Mouse (Mus musculus): ENCODE data around the gene Zg16. TPM values are rescaled to one million over a fixed set of nuclear protein-coding genes. Genes with fewer than 3 reads are reported as not detected.

Zg16 gene
- polyA plus RNA-seq, 1 experiment, result 1.2 TPM

DNA sequence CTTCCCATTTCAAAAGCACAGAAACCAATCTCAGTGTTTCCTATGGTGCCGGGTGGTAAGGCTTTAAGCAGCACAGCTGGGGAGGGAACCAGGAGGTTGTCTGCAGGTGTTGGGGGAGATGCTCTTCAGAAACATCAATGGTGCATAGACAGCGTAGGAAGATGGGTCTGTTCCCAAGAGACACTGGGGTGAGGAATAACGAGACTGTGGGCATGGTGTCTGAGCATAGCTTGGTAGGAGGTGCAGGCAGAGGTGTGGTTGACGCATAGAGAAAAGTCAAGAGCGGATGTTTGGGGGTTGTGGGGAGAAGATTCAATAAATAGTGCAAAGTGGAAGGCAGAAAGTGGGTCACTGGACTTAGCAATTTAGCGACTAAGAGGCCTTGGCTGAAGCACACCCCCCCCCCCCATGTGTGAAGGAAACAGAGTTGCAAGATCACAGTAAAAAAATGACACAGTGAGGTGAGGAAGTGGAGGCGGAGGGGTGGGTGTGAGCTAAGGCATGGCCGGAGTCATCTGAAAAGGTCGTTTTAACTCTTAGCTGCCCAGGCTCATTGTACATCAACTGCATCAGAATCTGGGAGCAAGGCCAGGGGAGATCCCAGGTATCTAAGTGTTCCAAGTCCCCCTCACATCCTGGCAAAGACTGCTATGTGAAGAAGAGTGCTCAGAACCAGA is 25.9 kb upstream of the Zg16 start:
- peak overlapping the region; percentile 39 for H3K27ac ChIP-seq (ENCODE audit: control insufficient read depth, insufficient read depth, low read length)
- H3K36me3 ChIP-seq (ENCODE audit: control insufficient read depth, insufficient read depth, low read length), result no peaks in the 10 kb centered on the region
- H3K4me1 ChIP-seq (replicated peaks; ENCODE audit: control insufficient read depth, insufficient read depth, low read length), result peaks cover 30% of the 10 kb centered on the region
- H3K27me3 ChIP-seq (ENCODE audit: control insufficient read depth, insufficient read depth, low read length), result no peaks in the 10 kb centered on the region
- WGBS, result 6% methylated on average over 9 of the region's 9 CpGs
- DNase-seq, result peak; percentile 40
- TF ChIP-seq POLR2A (IDR thresholded peaks at IDR 0.05; ENCODE audit: control insufficient read depth, extremely low read depth, insufficient read depth, low read length, poor library complexity), result no peak
- TF ChIP-seq CTCF (IDR thresholded peaks at IDR 0.05; ENCODE audit: borderline replicate concordance, control insufficient read depth, extremely low read depth, insufficient read depth, low read length, poor library complexity), result no peak
- H3K4me3 ChIP-seq (ENCODE audit: control insufficient read depth, insufficient read depth, low read length), result no peak overlapping the region

DNA sequence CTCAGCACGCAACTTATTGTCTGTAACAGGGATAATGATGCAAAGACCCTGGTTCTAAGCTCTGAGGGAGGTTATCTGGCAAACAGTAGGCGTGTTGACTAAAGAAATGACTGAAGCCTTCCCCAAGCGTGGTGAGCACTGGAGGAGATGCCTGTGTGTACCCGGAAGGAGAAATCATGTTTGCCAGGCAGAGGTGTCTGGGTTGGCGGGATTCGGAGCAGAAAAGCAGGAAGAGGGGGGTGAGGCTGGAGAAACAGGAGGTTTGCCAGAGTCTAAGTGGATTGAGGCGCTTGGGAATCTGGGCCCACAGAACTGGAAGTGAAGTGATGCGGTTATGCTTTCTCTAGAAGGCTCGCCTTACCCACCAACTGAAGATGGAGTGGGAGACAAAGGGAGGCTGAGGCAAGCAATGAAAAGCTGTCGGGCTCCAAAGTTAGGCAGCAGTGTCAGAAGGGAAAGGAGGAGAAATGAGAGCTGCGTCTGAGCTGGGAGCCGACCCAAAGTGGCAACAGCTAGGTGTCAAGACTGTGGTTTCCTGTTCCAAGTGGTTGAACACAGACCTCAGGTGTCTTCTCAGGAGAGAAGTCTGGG is 25.2 kb upstream of the Zg16 start:
- WGBS, result 60% methylated on average over 12 of the region's 12 CpGs

DNA sequence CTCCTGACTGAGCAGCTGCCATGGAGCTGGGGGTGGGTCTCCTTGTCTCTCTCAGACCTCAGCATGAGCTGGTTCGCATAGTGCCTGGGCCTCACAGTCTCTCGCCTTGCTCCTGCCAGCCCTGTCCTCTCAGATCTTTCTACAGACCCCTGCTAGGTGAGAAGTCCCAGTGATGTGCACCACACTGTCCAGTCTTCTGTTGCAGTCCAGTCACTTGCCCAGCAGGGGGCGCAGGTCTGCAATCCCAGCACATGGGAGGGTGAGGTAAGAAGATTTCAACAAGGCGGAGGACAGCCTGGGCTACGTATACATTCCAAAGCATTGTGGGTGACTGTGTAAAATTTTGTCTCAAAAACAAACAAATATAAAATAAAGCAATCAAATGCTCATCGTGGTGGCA is 24.3 kb upstream of the Zg16 start:
- Histone ChIP-seq H3K36me3 (ENCODE audit: control insufficient read depth, insufficient read depth, low read length) (no peaks in the 10 kb centered on the region), H3K27me3 (ENCODE audit: control insufficient read depth, insufficient read depth, low read length) (no peaks in the 10 kb centered on the region), H3K4me3 (ENCODE audit: control insufficient read depth, insufficient read depth, low read length) (no peak overlapping the region), H3K4me1 (replicated peaks; ENCODE audit: control insufficient read depth, insufficient read depth, low read length) (peaks cover 30% of the 10 kb centered on the region), H3K27ac (ENCODE audit: control insufficient read depth, insufficient read depth, low read length) (no peak overlapping the region)
- 56% methylated on average over 6 of the region's 6 CpGs for WGBS
- peak; percentile 91 for TF ChIP-seq CTCF (IDR thresholded peaks at IDR 0.05; ENCODE audit: borderline replicate concordance, control insufficient read depth, extremely low read depth, insufficient read depth, low read length, poor library complexity)
- TF ChIP-seq POLR2A (IDR thresholded peaks at IDR 0.05; ENCODE audit: control insufficient read depth, extremely low read depth, insufficient read depth, low read length, poor library complexity), result no peak
- peak; percentile 82 for DNase-seq

More for the DNA sequence above, 25.2 kb upstream of the Zg16 start:
- H3K4me1 ChIP-seq (replicated peaks; ENCODE audit: control insufficient read depth, insufficient read depth, low read length), result peaks cover 30% of the 10 kb centered on the region
- no peak overlapping the region for H3K4me3 ChIP-seq (ENCODE audit: control insufficient read depth, insufficient read depth, low read length)
- TF ChIP-seq CTCF (IDR thresholded peaks at IDR 0.05; ENCODE audit: borderline replicate concordance, control insufficient read depth, extremely low read depth, insufficient read depth, low read length, poor library complexity) (no peak), POLR2A (IDR thresholded peaks at IDR 0.05; ENCODE audit: control insufficient read depth, extremely low read depth, insufficient read depth, low read length, poor library complexity) (no peak)
- H3K36me3 ChIP-seq (ENCODE audit: control insufficient read depth, insufficient read depth, low read length), result no peaks in the 10 kb centered on the region
- no peaks in the 10 kb centered on the region for H3K27me3 ChIP-seq (ENCODE audit: control insufficient read depth, insufficient read depth, low read length)
- DNase-seq, result no peak
- H3K27ac ChIP-seq (ENCODE audit: control insufficient read depth, insufficient read depth, low read length), result peak overlapping the region; percentile 39

DNA sequence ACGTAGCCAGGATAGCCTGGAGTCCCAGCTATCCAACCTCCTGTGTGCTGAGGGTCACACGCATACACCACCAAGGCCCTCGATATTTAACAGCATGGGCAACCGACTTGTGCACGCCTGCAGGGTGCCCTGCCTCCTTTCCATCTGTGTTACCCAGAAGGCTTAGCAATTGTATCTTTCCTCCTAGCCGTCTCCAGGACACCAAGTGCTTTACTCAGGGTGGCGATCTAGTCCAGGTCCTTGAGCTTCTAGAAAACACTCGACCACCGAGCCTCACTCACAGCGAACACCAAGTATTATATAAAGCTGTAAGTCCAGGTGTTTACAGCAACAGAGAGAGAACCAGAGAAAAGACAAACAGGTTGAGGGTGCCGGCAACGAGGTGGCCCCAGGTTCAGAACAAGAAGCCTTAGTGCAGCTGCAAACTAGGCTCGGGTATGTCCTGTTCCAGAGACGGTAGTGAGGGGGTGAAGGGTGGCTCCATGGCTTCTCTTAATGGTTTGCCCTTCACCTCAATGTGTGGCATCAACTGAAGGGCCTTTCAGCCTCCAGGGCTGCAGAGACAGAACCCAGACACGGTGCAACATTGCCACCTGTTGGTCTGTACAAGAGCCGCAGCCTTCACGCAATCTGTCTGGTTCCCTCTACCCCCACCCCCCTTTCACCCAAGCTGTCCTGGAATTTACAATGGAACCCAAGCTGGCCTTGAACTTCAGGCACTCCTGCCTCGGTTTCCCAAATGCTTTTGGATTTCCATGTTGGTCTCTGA is 23.3 kb upstream of the Zg16 start:
- DNase-seq, result peak; percentile 81

DNA sequence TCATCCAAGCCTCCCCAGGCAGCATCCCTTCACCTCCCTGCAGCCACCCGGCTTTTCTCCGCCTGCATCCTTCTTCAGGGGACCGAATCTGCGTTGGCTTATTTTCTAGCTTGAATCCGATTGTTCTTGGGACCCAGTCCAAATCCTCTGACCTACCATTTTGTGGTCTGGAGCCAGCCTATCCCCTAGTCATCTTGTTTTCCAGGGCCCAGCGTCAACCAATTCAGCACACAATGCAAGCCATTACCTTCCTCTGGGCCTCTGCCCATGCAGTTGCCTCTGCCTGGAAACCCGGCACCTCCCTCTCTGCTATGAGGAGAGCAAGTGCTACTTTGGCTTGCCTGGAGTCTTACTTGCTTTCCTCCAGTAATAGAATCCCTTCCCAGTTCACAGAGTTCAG is 18.4 kb upstream of the Zg16 start:
- H3K27ac ChIP-seq (ENCODE audit: control insufficient read depth, insufficient read depth, low read length), result no peak overlapping the region
- H3K4me1 ChIP-seq (replicated peaks; ENCODE audit: control insufficient read depth, insufficient read depth, low read length), result peaks cover 31% of the 10 kb centered on the region
- TF ChIP-seq CTCF (IDR thresholded peaks at IDR 0.05; ENCODE audit: borderline replicate concordance, control insufficient read depth, extremely low read depth, insufficient read depth, low read length, poor library complexity), result no peak
- no peak for TF ChIP-seq POLR2A (IDR thresholded peaks at IDR 0.05; ENCODE audit: control insufficient read depth, extremely low read depth, insufficient read depth, low read length, poor library complexity)
- H3K4me3 ChIP-seq (ENCODE audit: control insufficient read depth, insufficient read depth, low read length), result no peak overlapping the region
- 91% methylated on average over 7 of the region's 7 CpGs for WGBS
- DNase-seq, result no peak
- H3K27me3 ChIP-seq (ENCODE audit: control insufficient read depth, insufficient read depth, low read length), result no peaks in the 10 kb centered on the region
- H3K36me3 ChIP-seq (ENCODE audit: control insufficient read depth, insufficient read depth, low read length), result no peaks in the 10 kb centered on the region

More for the DNA sequence above, 23.3 kb upstream of the Zg16 start:
- Histone ChIP-seq H3K36me3 (ENCODE audit: control insufficient read depth, insufficient read depth, low read length) (no peaks in the 10 kb centered on the region), H3K27ac (ENCODE audit: control insufficient read depth, insufficient read depth, low read length) (no peak overlapping the region), H3K4me1 (replicated peaks; ENCODE audit: control insufficient read depth, insufficient read depth, low read length) (peaks cover 30% of the 10 kb centered on the region), H3K27me3 (ENCODE audit: control insufficient read depth, insufficient read depth, low read length) (no peaks in the 10 kb centered on the region), H3K4me3 (ENCODE audit: control insufficient read depth, insufficient read depth, low read length) (no peak overlapping the region)
- TF ChIP-seq POLR2A (IDR thresholded peaks at IDR 0.05; ENCODE audit: control insufficient read depth, extremely low read depth, insufficient read depth, low read length, poor library complexity) (no peak), CTCF (IDR thresholded peaks at IDR 0.05; ENCODE audit: borderline replicate concordance, control insufficient read depth, extremely low read depth, insufficient read depth, low read length, poor library complexity) (peak; percentile 90)
- WGBS, result 58% methylated on average over 18 of the region's 18 CpGs

DNA sequence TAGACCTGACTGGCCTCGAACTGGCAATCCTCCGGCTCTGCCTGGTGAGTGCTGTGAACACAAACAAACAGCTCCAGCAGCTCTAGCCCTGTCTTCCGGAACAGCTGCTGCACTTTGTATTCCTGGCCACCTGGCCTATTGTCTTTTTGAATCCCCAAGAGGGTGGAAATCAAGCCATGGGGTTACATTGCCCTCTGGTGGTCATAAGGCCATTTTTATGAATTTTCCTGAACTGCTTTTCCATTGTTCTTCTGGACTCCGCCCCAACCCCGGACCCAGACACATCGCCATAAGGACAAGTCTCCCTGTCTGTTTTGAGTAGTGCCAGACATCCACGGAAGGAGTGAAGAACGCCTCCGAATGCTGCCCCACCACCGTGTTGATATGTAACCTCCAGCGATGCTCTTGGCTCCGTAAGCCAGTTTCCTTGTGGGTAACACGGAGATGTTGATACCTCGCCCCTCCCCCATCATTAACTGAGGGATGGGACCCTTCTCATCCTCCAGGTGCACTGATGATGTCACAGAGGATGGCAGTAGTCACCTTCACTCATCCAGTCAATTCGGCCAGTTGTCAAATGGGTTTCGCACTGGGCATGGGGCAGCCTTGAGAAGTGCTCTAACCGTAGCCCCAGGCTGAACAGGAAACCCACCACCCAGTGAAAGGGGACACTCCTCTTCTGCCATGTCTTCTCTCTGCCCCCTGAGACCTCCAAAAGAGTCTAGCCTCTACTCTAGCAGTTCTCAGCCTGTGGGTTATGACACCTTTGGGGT is 17.6 kb upstream of the Zg16 start:
- Histone ChIP-seq H3K4me1 (replicated peaks; ENCODE audit: control insufficient read depth, insufficient read depth, low read length) (peaks cover 34% of the 10 kb centered on the region), H3K36me3 (ENCODE audit: control insufficient read depth, insufficient read depth, low read length) (no peaks in the 10 kb centered on the region), H3K4me3 (ENCODE audit: control insufficient read depth, insufficient read depth, low read length) (peak overlapping the region; percentile 32; the same call in 1 of the 2 replicates), H3K27ac (ENCODE audit: control insufficient read depth, insufficient read depth, low read length) (peak overlapping the region; percentile 69), H3K27me3 (ENCODE audit: control insufficient read depth, insufficient read depth, low read length) (no peaks in the 10 kb centered on the region)
- 21% methylated on average over 17 of the region's 17 CpGs for WGBS
- TF ChIP-seq CTCF (IDR thresholded peaks at IDR 0.05; ENCODE audit: borderline replicate concordance, control insufficient read depth, extremely low read depth, insufficient read depth, low read length, poor library complexity), result peak; percentile 64; the same call in 1 of the 2 replicates
- no peak for TF ChIP-seq POLR2A (IDR thresholded peaks at IDR 0.05; ENCODE audit: control insufficient read depth, extremely low read depth, insufficient read depth, low read length, poor library complexity)
- peak; percentile 85 for DNase-seq
